Mouse (Mus musculus): ENCODE measurements around the gene Ube2k.
"Not testable (repeated sequence)": the region's sequence is repeated elsewhere in the genome, so short reads cannot be mapped to it uniquely, and the experiment has no call there.

Gene Ube2k

GRCm38 (mm10) chr5:65536751-65537419 is at the start of gene Ube2k, which contains the start of gene Smim14:
Gene Ube2k (plus strand): TSS chr5:65537233.
Gene Smim14 (minus strand): TSS chr5:65537184.
- DNase-seq: peak; percentile 95

- DNase-seq: no peak
These were observed 49.7 kb upstream of the Ube2k start for GRCm38 (mm10) chr5:65487381-65487780.

GRCm38 (mm10) chr5:65488725-65489124 is 48.3 kb upstream of the Ube2k start:
- no peak for DNase-seq

- peak; percentile 71 for DNase-seq
These were observed 47.2 kb upstream of the Ube2k start for GRCm38 (mm10) chr5:65489830-65490229.

- DNase-seq: peak; percentile 83
These were observed 45.0 kb upstream of the Ube2k start for GRCm38 (mm10) chr5:65491767-65492715.

- peak; percentile 97 for DNase-seq
These were observed 44.1 kb upstream of the Ube2k start, which contains the start of gene Gm43552 for GRCm38 (mm10) chr5:65492716-65493531. Gene Gm43552 (minus strand): TSS chr5:65492833.

GRCm38 (mm10) chr5:65500231-65500630 is 36.8 kb upstream of the Ube2k start:
- DNase-seq: no peak

- DNase-seq: no peak
These were observed 35.6 kb upstream of the Ube2k start for GRCm38 (mm10) chr5:65501407-65501806.

GRCm38 (mm10) chr5:65505786-65506185 is 31.2 kb upstream of the Ube2k start:
- peak; percentile 56 for DNase-seq

- DNase-seq: no peak
These were observed 28.6 kb upstream of the Ube2k start for GRCm38 (mm10) chr5:65508395-65508794.

GRCm38 (mm10) chr5:65513506-65513905 is 23.5 kb upstream of the Ube2k start:
- no peak for DNase-seq

- peak; percentile 24 for DNase-seq
These were observed 22.3 kb upstream of the Ube2k start for GRCm38 (mm10) chr5:65514635-65515278.

GRCm38 (mm10) chr5:65521803-65522202 is 15.2 kb upstream of the Ube2k start:
- no peak for DNase-seq

- no peak for DNase-seq
These were observed 12.2 kb upstream of the Ube2k start for GRCm38 (mm10) chr5:65524831-65525230.

GRCm38 (mm10) chr5:65525674-65526443 is 11.2 kb upstream of the Ube2k start:
- no peak for DNase-seq

GRCm38 (mm10) chr5:65531283-65531682 is 5.8 kb upstream of the Ube2k start:
- no peak for DNase-seq

- DNase-seq: no peak
These were observed 2.5 kb upstream of the Ube2k start for GRCm38 (mm10) chr5:65534496-65534895.

GRCm38 (mm10) chr5:65535457-65536067 is 1.5 kb upstream of the Ube2k start:
- peak; percentile 42 for DNase-seq

GRCm38 (mm10) chr5:65536068-65536465 is 966 bp upstream of the Ube2k start:
- DNase-seq: not testable (repeated sequence)

GRCm38 (mm10) chr5:65537420-65538071 is 513 bp downstream of the Ube2k start:
- peak; percentile 70 for DNase-seq
